Mouse (Mus musculus): ENCODE data around the gene Ykt6.

DNA sequence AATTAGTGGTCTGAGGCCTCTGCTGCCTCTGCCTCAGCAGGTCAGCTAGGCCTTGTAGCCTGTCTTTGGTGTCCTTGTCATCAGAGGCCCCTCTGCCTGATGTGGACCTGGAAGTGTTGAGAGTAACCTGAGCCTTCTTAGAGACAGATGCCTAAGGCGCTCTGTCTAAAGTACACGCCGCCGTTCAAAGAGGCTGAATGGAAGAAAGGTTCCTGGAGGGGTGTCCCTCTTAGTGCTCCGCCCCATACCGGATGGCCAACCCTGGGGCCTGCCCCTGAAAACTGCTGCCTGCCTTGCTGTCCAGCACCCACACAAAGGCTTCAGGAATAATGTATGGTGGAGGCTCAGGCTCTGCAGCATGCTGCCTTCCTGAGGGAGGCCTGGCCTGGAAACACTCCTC is 12.7 kb downstream of the Ykt6 start:
- TF ChIP-seq CTCF (IDR thresholded peaks at IDR 0.05; ENCODE audit: low read depth) (no peak), EP300 (IDR thresholded peaks at IDR 0.05; ENCODE audit: low read depth) (no peak)
